Mouse (Mus musculus) adrenal gland, postnatal 25 days (tissue): ENCODE measurements at regions not wholly inside any gene's neighbourhood (a gene's known extent, or its start where the extent isn't known, plus 50 kb on each side); places are given as distances from the start of the nearest gene placed in this dataset.

Experiments
- DNase-seq: peaks from one replicate; pipeline ENCODE4 v3.0.0; 2021; ENCODE audit warnings: mixed read lengths

- DNase-seq, result no peak
Measured at GRCm38 (mm10) chrX:49387439-49387838, 76.3 kb upstream of the Arhgap36 start.

GRCm38 (mm10) chrX:49377067-49377466 lies 86.7 kb upstream of the Arhgap36 start:
- peak; percentile 9 for DNase-seq

GRCm38 (mm10) chrX:49370384-49370783 lies 82.3 kb upstream of the Enox2 start:
- DNase-seq, result no peak

GRCm38 (mm10) chrX:49369404-49369803 lies 81.3 kb upstream of the Enox2 start:
- DNase-seq, result peak; percentile 24

- no peak for DNase-seq
Measured at GRCm38 (mm10) chrX:49346451-49346850, 58.4 kb upstream of the Enox2 start.
